Mouse (Mus musculus): ENCODE measurements around the gene Pou3f1. TPM values are rescaled to one million over a fixed set of nuclear protein-coding genes. Genes with fewer than 3 reads are reported as not detected.

Pou3f1 gene
- total RNA-seq, 2 experiments from 2014 or later, result 0.11 to 0.16 TPM

GRCm38 (mm10) chr4:124708518-124709477 is 52.2 kb downstream of the Pou3f1 start:
- intact Hi-C loops (cut with DNase I), result no loop called here
- DNase-seq, result peak; percentile 88 to 91

- peak; percentile 48 to 54 for DNase-seq
- intact Hi-C loops (cut with DNase I), result loop anchor here (2.0 kb wide), 1 partner anchor 27 kb away; no protein-coding TSS in a partner anchor
Measured at GRCm38 (mm10) chr4:124709961-124710446, 53.4 kb downstream of the Pou3f1 start.

Other genes starting within 250 kb of the Pou3f1 start
- not detected for gene 3100002H09Rik, start 46.0 kb upstream of the Pou3f1 start, total RNA-seq (2021)
- 10 to 100 TPM; 12.1 to 14.0 TPM for gene Utp11, start 36.8 kb downstream of the Pou3f1 start, total RNA-seq (2021)
- gene Fhl3, start 43.9 kb downstream of the Pou3f1 start, total RNA-seq (2021), result 10 to 100 TPM; 12.9 to 13.7 TPM
- gene Sf3a3, start 58.0 kb downstream of the Pou3f1 start, total RNA-seq (2021), result 10 to 100 TPM; 18.1 to 18.2 TPM
- gene Inpp5b, start 85.0 kb downstream of the Pou3f1 start, total RNA-seq (2021), result 10 to 100 TPM in 1 of 2 experiments, 1 to 10 TPM in 1; 8.6 to 11.7 TPM
- gene Mtf1, start 145.3 kb downstream of the Pou3f1 start, total RNA-seq (2021), result 10 to 100 TPM; 14.8 to 14.9 TPM
- 10 to 100 TPM; 17.8 to 22.2 TPM for gene Yrdc, start 193.9 kb downstream of the Pou3f1 start, total RNA-seq (2021)
- 10 to 100 TPM; 22.1 to 22.7 TPM for gene 1110065P20Rik, start 194.4 kb downstream of the Pou3f1 start, total RNA-seq (2021)
- under 1 TPM; 0.14 to 0.22 TPM for gene Maneal, start 205.4 kb downstream of the Pou3f1 start, total RNA-seq (2021)
- not detected for gene Epha10, start 224.1 kb downstream of the Pou3f1 start, total RNA-seq (2021)